Mouse (Mus musculus): ENCODE measurements around the gene Tmem150a.

GRCm38 (mm10) chr6:72385258-72385657, 30.0 kb downstream of the Tmem150a start:
- TF ChIP-seq CTCF (IDR thresholded peaks at IDR 0.05; ENCODE audit: low read depth), result no peak
- no peak for TF ChIP-seq EP300 (IDR thresholded peaks at IDR 0.05; ENCODE audit: low read depth)

Measured in liver, postnatal 0 days (tissue).